Mouse (Mus musculus): Measurements from ENCODE around the gene Gm853.

Gene Gm853

GRCm38 (mm10) chr4:130174335-130175031 lies 47.7 kb downstream of the Gm853 start:
- no peak for DNase-seq (ENCODE audit: low spot score in 2 of 2)

DNA sequence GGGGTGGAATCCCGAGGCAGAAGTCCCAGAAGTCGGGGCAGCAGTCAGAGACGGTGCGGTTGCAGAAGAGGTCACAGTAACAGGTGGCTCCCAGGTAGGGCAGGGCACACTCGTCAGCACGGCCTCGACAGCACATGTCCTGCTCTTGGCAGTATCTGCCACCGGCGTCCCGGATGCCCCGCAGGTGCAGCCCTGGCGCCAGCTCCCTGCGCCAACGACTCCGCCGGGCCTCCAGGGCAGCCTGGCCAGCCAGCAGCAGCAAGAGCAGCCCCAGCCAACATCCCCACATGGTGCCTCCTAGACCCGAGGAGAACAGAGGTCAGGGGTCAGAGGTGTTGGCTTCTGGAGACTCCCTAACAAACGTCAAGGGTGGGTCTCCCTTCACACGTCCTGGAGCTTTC lies 48.3 kb downstream of the Gm853 start:
- DNase-seq (ENCODE audit: low spot score in 2 of 2): no peak

GRCm38 (mm10) chr4:130173060-130173822 lies 49.0 kb downstream of the Gm853 start:
- DNase-seq (ENCODE audit: low spot score in 2 of 2): no peak

GRCm38 (mm10) chr4:130171951-130172765 lies 50.0 kb downstream of the Gm853 start:
- DNase-seq (ENCODE audit: low spot score in 2 of 2): no peak

DNA sequence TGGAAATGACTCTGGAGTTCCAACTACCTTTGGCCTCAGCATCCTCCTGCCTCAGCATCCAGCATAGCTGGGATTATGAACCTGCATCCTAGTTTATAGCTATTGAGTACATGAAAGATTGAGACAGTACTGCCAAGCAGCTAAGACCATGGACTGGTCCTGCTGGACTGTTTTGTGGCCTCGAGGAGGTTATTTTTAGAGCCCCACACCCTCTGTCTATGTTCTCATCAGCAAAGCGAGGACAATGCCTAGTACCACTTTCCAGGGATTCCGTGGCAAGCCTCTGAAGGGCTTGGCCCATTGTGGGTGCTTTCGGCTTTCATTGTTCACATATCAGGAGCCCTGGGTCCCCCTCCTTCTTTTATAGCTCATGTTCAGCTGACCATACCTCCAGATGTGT lies 51.8 kb downstream of the Gm853 start:
- DNase-seq (ENCODE audit: low spot score in 2 of 2): no peak

DNA sequence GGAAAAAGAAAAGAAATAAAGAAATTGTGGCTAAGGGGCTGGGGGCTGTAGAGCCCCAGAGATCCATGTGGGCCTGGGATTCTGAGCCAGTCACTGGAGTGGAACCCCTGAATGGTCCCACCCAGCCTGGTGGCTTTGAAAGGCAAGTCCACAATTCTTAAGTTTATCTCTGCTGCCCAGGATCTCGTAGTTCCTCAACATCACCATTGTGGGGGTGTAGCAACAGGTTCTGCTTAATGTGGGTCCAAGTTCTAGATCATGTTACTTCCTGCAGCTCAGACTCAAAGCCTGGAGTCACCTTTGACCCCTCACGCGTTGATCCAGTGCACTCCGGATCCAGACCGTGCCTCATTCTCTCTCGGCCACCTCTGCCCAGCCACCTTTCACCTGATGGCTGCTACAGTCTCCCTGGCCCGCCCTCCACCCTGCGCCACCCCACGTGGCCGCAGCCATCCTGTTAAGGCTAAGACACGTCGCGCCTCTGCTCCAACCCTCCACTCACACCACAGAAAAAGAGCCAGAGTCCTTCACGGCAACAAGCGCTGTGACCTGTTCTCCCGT lies 52.7 kb downstream of the Gm853 start:
- DNase-seq (ENCODE audit: low spot score in 2 of 2): no peak

GRCm38 (mm10) chr4:130168280-130169183 lies 53.7 kb downstream of the Gm853 start:
- no peak for DNase-seq (ENCODE audit: low spot score in 2 of 2)

DNA sequence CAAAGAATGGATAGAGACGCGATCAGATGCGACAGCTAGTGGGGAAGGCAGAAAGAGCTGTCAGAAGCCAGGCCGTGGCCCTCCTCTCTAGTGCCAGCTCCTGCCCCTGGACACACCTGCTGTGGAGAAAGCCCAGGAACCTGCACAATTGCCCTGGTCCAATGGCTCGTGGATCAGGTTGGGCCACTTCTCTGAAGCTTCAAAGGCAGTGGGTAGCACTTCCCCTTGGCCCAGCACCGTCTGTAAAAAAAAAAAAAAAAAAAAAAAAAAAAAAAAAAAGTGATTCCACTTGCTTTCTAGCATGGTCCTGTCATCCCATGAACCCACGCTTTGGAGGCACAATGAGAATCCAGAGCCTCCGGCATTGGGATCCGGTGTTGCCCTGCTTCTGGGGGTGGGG lies 54.4 kb downstream of the Gm853 start:
- no peak for DNase-seq (ENCODE audit: low spot score in 2 of 2)

DNA sequence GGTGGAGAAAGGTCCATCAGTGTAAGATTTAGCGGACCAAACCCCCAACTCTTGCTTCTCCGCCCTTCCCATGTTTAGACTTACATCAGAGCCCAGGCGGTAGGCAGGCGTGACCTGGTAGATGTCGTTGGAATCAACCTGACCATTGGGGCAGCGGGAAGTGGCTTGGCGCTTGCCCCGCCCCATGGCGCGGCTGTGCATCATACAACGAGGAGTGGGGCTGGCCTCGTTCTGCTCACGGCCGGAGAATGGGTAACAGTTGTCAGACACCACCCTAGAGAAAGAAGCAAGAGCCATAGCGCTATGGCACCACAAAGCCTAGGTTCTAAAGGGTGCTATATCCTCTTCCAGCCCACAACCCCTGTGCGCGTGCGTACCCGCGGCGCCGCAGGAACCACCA lies 54.9 kb downstream of the Gm853 start:
- no peak for DNase-seq (ENCODE audit: low spot score in 2 of 2)

DNA sequence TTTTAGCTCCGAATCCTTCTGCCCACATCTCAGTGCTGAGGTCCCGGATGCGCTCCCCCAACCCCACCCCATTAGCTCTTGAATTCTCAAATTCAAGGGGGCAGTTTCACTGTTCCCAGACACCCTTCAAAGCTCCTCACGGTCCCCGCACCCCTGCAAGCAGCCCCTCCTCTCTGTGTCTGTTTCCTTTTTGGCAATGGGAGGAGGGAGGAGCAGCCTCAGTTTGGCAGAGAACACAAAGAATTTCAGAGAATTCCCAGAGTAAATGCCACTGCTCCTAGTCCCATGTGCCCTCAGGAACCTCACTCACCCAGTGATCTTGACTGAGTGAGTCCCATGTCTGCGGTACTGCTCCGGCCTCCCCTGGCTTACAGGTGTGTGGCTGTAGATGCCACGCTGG lies 55.6 kb downstream of the Gm853 start:
- DNase-seq (ENCODE audit: low spot score in 2 of 2): no peak

DNA sequence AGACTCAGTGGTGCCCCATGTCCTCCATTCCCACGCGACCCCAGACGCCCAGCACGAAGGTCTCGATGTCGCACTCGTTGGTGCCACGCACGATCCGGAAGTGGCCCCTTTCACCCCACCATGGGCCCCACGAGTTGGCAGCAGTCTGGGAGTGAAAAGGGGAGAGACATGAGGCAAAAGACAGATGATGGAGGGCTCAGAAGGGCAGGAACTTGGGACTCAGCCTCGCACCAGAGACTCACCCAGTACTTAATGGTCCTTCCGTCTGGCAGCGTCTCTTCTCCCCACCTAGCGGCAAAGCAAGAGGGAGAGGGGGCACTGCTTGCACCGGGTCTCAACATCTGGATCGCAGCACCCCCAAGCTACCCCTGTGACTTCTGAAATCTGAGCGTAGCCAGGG lies 56.1 kb downstream of the Gm853 start:
- no peak for DNase-seq (ENCODE audit: low spot score in 2 of 2)

DNA sequence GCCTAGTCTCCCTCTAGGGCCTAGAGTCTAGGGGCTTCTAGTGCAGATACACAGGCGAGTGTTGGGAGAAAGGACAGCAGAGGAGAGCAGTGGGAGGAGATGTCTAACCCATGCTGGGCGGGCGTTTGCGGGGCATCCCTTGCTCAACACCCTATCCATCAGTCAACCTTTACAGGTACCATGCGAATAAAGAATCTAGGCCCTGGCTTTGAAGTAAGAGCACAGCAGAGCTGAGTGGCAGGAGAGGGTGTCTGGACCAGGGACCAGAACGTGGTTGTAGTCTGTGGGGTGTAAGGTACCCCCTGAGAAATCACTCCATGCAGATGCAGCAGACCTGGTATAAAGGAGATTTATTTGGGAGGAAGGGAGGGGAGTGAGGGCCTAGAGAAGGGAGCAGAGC lies 58.1 kb downstream of the Gm853 start:
- no peak for DNase-seq (ENCODE audit: low spot score in 2 of 2)

DNA sequence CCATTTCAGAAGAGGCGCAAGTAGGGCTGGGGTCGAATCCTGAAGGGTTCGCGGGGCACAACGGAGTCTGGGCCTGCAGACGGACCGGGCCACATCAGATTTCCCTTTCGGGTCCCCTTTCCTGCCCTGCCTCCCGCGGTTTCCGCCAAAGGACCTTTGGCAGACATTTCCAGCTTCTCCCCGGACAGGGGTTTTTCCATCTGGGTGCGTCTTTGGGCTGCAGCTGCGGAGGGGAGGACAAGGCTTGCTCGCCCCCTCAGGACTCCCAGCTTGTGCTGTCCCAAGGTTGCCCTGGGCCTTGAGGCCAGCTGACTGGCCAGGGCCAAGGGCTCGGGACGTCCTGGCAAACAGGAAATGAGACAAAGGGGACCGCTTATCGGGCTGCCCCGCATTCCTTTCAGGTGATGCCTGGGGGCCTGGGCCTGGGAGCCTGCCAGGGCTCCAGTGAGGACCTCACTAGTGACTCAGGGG lies 58.8 kb downstream of the Gm853 start:
- no peak for DNase-seq (ENCODE audit: low spot score in 2 of 2)

- DNase-seq (ENCODE audit: low spot score in 2 of 2): no peak
Measured at GRCm38 (mm10) chr4:130161349-130161748, 60.9 kb downstream of the Gm853 start.

Measured in natural killer cell, adult 2 months (primary cell).